Mouse (Mus musculus): ENCODE data around the gene Atp1b3. TPM values are rescaled to one million over a fixed set of nuclear protein-coding genes. Genes with fewer than 3 reads are reported as not detected.
"Not testable (repeated sequence)": the region's sequence is repeated elsewhere in the genome, so short reads cannot be mapped to it uniquely, and the experiment has no call there.

Gene Atp1b3
- total RNA-seq (2015; ENCODE audit: low replicate concordance), result 55.0 and 62.6 TPM in 2 replicates
- 44.9 and 64.3 TPM in 2 replicates for total RNA-seq (2017; ENCODE audit: low replicate concordance)

DNA sequence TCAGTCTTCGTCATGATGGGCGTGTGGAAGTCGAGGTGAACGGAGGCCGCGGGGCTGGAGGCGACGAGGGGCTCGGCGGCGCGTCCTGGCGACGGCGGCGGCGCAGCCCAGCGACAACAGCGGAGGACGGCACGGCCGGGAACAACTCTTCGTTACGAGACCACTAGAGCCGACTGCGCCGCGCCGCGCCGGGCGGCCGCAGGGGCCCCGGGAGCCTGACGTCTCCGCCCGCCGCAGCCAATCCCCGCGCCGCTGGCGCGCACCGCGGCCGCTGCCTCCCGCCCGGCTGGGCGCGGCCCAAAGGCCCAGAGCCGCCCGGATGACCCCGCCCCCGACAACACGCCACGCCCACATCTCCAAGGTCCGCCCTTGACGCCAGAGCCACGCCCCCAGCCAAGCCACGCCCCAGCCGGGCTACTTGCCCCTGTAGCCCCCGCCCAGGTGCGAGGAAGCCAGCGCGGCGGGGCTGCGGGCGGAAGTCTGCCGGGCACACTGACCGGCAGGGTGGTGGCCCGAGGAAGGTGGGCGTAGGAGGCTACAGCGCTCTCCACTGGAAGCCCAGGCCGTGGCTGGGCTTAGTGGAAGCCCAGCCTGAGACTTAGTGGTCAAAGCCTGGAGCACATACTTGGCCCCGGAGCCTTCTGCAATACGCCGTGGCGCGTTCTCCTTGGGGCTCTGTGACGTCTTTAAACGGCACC lies at the start of gene Atp1b3:
TSS of gene Atp1b3 (minus strand) at position 302 of the 698 bp plus-strand sequence.
- ATAC-seq (replicated peaks; ENCODE audit: low FRiP score, poor library complexity, severe bottlenecking), result peak; percentile 86

DNA sequence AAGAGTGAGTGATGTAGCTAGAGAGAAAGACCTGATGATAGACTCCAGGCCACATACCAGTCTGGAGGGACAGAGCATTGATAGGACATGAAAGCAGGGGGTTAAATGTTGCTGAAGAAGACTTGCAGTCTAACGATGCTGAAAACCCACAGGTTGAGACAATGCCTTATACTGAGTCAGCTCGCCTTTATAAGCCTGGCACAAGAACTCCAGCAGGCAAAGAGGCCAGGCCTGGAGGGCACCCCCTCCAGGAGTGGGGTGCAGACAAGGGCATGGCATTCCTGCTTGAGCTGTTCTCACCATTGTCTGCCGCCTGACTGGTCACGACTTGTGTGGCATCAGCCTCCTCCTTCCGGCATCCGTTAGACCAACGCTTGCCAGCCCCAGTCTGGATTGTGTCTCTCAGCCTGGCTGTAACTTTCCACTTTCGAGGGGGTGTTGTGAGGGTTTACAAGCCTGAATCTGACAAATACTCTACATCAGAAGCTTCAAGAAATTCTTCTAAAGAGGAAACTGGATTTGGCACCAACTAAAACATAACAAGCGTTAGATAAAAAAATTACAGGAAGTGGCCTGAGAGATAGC lies 48.7 kb upstream of the Atp1b3 start:
- no peak for ATAC-seq (replicated peaks; ENCODE audit: low FRiP score, poor library complexity, severe bottlenecking)

DNA sequence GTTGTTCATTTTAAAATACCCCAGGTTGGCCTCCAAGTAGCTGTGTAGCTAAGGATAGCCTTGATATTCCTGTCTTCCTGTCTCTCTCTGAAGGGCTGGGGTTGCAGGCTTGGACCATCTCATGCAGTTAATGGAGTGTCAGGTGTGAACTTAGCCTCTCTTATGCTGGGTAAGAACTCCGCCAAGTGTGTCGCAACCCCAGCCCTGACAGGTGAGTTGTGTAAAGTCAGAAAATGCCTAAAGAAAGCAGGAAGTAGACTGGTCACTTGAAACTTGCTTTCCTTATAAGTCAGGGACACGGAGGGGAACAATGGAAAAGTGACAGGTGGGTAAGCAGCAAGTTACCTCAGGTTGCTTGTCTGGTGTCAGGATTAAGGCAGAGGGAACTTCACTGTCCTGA lies 40.1 kb upstream of the Atp1b3 start:
- ATAC-seq (replicated peaks; ENCODE audit: low FRiP score, poor library complexity, severe bottlenecking), result no peak

DNA sequence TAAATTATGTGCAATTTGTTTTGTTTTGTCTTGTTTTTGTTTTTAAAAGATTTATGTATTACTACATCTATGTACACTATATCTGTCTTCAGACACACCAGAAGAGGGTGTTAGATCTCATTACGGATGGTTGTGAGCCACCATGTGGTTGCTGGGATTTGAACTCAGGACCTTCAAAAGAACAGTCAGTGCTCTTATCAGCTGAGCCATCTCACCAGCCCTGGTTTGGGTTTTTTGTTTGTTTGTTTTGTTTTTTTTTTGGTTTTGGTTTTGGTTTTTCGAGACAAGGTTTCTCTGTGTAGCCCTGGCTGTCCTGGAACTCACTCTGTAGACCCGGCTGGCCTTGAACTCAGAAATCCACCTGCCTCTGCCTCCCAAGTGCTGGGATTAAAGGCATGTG lies 35.7 kb upstream of the Atp1b3 start:
- not testable (repeated sequence) for ATAC-seq (replicated peaks; ENCODE audit: low FRiP score, poor library complexity, severe bottlenecking)

DNA sequence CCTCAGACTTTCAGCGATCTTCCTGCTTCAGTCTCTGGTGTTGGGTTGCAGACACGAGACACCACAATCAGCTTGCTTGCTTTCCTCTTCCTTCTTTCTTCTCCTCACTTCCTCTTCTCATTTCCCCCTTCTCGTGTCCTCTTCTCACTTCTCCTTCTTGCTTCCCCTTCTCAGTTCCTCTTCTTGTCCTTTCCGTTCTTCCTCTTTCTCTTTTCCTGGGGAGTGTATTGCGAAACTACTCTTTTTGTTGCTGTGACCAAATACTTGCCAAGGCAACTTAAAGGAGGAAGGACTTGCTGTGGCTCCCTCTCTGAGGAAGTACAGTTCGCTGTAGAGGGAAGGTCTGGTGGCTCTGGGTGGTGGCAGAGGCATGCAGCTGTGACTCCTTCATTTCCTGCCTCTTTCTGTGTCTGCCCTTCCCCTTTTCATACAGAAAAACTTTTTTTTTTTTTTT lies 35.2 kb upstream of the Atp1b3 start:
- no peak for ATAC-seq (replicated peaks; ENCODE audit: low FRiP score, poor library complexity, severe bottlenecking)

DNA sequence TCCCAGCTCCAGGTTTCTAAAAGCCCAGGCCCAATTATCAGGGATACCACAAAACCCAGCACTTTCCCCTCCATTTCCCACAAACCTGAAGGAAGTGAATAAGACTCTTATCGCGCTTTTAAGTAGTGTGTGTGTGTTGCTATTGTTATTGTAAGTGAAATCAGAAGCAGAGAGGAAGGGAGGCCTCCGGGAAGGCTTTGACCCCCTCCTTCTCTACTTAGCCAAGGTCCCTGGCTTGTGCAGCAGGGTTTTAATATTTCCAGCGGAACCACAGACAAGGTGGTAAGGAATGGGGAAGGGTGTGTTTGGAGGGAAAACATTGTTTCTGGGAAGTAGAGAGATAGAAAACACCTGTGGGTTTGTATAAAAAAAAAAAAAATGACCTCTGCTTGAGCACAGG lies 34.4 kb upstream of the Atp1b3 start:
- ATAC-seq (replicated peaks; ENCODE audit: low FRiP score, poor library complexity, severe bottlenecking), result no peak

DNA sequence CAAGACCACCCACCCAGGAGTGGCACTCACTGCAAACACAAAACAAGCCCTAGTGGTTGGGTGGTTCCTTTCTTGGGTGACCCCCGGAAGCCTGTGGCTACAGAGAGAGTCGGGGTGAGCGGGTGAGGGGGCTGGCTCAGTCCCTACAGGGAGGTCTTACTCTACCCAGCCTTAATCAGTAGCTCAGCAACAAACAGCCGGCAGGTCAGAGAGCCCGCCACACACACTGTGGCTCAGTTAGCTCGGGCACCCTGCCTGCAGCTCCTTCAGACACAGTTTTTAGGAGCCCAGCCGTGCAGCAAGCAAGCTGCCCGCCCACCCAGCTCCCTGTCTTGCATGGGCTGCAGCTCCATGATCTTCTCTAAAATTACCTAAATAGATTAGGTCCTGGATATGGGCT lies 33.9 kb upstream of the Atp1b3 start:
- no peak for ATAC-seq (replicated peaks; ENCODE audit: low FRiP score, poor library complexity, severe bottlenecking)

DNA sequence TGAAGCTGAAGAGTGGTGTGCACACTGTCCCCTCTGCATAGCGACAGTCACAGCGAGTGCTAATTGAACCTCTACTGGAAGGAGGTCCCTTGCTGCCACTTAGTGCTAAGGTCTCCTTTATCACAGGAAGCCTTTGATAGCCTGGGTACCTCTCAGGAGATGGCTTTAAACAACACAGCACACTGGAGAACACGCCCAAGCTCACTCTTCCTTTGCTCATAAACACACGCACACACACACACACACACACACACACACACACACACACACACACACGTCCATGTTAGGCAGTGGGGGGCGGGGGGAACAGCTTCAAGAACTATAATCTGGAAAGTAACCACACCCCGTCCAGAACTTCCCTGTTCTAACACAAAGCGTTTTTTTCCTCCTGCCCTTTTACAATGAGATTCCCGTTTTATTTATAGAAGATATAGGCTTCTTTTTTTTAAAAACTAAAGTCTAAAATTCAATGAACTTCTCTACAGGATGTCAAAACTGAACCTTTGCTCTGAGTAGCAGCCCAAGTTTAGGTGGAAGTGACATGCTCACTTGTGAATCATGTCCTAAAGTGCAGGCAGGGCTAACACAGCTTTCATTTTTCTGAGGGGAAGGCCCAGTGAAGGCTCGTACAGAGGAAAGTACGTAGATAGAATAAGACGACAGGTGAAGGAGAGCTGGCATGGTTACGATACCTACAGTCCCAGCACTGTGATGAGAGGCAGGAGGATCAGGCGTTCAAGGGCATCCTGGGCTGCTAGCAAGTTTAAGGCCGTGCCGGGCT lies 30.9 kb upstream of the Atp1b3 start:
- ATAC-seq (replicated peaks; ENCODE audit: low FRiP score, poor library complexity, severe bottlenecking), result no peak

DNA sequence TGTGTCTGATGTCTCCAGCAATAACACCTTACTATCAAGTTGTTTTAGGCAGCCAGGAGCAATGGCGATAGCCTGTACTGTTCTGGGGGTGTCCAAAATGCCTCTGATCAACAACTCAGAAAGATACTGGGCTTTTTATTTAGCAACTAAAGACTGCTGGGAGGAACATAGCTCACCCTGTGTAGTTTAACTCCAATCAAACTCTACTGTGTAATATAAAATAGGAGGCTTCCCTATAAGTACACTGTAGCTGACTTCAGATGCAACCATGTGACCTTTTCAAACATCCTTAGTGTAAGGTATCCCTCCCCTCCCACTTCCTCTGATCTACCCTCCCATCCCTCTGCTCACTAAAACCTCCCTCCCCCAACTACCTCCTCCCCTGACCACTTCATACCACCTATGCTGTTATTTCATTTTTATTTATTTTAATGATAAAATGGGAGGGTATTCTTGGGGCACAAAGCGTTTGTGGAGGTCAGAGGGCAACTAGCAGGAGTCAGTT lies 29.5 kb upstream of the Atp1b3 start:
- ATAC-seq (replicated peaks; ENCODE audit: low FRiP score, poor library complexity, severe bottlenecking), result no peak

DNA sequence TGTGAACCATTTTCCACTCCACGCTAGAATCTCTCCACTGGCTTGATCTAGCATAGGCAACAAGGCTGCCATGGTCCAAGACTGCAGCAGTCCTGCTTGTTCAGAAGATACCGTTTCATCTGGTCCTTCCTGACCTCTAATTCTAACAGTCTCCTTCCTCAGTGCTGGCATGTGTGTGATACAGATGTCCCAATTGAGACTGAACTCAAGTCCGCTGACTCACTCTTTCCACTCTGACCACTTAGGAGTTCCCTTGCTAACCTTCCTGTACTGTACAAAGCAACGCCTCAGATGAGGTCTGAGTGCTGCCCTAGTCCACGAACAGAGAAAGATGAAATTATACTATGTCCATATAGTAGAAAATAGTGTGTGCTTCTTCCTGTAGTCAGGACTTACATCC lies 28.9 kb upstream of the Atp1b3 start:
- no peak for ATAC-seq (replicated peaks; ENCODE audit: low FRiP score, poor library complexity, severe bottlenecking)

DNA sequence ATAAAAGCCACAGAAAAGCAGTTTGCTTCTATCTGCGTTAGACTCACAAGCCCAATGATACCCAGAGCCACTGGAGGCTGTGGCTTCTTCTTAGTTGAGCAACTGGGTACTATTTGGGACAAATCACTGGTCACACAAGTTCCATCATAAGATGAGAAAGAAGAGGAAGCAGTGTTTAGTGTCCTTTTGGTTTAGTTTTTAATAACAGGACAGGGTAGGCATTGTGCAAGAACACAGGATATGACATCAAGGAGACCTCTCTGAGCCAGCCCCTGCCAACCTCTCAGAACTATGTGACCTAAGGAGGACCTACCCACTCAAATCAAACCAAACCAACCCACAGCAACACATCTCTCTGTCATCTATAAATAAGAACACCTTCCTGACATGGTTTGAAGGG lies 27.7 kb upstream of the Atp1b3 start:
- no peak for ATAC-seq (replicated peaks; ENCODE audit: low FRiP score, poor library complexity, severe bottlenecking)

DNA sequence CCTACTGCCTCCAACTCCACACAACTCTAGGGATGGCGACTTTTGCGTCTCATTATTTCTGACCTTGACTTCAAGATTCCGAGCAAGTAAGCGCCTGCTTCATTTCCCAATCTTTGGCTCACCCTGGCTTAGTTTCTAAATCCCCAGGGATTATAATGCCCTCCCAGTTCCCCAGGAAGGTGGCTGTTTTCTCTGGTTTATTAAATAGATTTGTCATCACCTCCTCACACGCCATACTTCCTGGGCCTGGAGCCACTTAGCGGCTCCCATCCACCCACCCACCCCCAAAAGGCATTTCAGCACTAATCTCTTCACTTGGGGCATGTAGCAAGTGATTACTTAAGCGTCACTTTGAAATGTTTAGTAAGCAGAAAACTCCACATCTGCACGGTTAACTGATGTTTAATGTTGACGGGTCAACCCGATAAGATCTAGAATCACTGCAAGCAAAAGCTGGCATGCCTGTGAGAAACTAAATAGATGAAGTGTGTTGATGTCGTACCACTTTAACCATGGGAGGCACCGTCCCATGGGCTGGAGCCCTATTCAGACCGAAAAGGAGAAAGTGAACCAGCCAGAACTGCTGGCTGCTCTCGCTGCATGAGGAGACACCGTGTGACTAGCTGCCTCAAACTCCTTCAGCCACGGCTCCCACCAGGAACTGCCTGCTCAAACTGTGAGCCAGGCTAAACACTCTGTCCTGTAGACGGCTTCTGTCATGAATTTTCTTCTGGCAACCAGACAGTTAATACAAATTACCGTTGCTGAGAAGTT lies 19.7 kb upstream of the Atp1b3 start:
- no peak for ATAC-seq (replicated peaks; ENCODE audit: low FRiP score, poor library complexity, severe bottlenecking)

DNA sequence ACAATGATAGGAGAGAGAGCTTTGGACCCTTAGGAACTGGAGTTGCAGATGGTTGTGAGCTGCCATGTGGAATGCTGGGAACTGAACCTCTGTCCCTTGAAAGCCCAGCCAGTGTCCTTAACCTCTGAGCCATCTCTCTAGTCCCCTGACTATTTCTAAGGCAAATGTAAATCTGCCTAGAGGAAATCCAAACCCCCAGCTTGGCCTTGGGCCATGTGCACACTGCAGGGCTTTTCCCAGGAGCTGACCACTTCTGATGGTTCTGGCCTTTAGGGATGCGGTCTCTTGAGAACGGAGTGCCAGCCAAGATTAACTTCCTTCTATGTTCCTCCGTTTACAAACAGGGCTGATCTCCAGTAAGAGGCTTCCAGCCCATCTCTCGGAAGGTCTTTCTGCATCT lies 18.5 kb upstream of the Atp1b3 start:
- ATAC-seq (replicated peaks; ENCODE audit: low FRiP score, poor library complexity, severe bottlenecking), result no peak

DNA sequence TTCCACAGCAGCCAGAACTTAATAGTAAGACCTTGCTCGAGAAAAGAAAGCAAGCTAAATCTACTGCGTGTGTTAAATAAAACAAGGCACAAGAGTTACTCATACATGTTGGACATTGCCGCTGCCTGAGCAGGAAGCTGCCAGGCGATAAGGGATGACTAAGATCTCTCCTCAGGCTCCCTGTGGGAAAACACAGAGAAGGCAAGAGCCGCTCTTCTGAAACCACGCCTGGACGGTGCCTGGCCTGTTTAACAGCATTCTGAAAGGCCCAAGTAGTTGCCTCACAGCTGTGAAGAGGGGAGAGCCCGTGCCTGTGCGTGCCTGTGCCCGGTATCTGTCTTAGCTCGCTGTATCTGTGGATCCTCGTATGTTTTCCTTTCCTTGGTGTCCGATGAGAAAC lies 17.2 kb upstream of the Atp1b3 start:
- no peak for ATAC-seq (replicated peaks; ENCODE audit: low FRiP score, poor library complexity, severe bottlenecking)

DNA sequence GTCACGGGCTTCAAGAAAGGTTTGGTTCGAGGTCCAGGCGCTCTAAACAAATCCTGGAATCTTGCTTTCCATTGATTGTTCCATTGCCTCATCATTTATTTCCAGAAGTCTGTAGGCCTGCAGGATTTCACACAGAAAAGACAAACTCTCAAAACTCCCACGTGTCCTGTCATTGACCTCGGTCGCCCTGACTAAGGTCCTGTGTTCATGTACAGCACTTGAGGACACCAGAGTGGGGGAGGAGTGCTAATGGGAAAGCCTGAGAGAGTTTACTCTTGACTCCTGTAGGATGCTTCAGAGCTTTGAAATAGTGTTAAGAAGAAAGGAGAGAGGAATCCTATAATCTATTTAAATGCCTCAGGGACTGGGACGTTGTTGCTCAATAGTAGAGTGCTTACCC lies 15.3 kb upstream of the Atp1b3 start:
- ATAC-seq (replicated peaks; ENCODE audit: low FRiP score, poor library complexity, severe bottlenecking), result no peak

DNA sequence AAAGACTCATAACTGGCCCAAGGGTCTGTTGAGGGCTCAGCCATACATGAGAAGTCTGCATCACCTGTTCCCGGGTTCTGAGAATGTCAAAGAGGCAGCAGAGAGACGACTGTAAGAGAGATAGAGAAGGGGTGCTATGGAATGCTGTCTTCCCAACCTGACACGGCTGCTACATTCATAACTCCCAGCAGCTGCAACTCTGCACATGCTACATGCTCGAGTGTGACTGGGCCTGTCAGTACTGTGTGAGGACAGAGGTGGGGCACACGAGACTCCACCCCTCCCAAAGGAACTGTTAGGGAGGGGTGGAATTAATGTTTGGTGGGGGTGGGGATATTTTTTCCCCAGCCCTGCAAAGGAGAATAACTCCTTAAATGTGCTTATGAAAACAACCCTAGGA lies 14.5 kb upstream of the Atp1b3 start:
- ATAC-seq (replicated peaks; ENCODE audit: low FRiP score, poor library complexity, severe bottlenecking), result no peak

DNA sequence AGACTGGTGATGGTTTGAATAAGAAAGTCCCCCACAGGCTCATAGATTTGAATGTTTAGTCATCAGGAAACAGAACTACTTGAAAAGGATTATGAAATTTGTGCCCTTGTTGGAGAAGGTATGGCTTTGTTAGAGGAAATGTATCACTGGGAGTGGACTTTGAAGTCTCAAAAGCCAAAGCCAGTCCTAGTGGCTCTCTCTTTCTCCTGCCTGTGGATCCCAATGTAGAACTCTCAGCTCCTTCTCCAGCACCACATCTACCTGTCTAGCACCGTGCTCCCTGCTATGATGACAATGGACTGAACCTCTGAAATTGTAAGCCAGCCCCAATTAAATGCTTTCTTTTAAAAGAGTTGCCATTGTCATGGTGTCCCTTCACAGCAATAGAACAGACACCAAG lies 12.9 kb upstream of the Atp1b3 start:
- no peak for ATAC-seq (replicated peaks; ENCODE audit: low FRiP score, poor library complexity, severe bottlenecking)

DNA sequence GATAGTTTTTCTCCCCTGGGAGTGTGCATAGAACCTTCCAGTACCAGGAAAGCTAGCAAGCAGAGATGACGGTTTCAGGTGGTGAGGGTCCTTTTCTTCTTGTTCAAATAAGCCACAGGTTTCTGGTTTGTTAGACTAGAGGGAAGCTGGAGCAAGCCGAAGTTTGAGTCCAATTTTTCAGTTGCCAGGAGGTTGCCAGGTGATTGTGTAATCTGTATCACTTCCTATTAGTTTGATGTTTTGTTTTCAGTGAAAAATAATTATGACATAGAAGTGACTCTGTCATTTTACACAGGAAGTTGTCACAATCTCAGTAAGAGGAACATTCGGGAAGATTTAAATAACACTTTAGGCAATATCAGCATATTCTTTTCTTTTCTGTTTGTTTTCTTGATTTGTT lies 11.6 kb upstream of the Atp1b3 start:
- ATAC-seq (replicated peaks; ENCODE audit: low FRiP score, poor library complexity, severe bottlenecking), result no peak

DNA sequence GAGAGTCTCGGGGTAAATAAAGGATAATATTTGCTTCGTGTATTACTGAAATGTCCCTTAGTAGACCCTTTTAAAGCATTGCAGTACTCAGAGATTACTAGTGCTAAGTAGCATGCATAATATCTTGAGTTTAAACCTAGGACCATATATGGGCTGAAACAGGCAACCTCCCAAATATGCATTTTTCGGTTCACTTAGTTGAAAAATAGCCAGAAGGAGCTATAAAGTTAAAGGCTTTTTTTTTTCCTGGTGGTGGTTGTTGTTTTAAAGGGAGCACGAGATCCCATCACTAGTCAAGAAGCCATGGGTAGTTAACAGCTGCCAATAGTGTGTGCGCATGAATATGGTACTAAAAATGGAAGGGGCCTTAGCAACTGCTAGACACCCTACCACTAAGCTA lies 6.8 kb upstream of the Atp1b3 start:
- ATAC-seq (replicated peaks; ENCODE audit: low FRiP score, poor library complexity, severe bottlenecking), result no peak

All from erythroblast, adult 5-6 weeks (primary cell).